Mouse (Mus musculus) layer of hippocampus, adult 2 months (tissue): Measurements from ENCODE around the gene Ccdc69. TPM values are rescaled to one million over a fixed set of nuclear protein-coding genes. Genes with fewer than 3 reads are reported as not detected.
"Not testable (repeated sequence)": the region's sequence is repeated elsewhere in the genome, so short reads cannot be mapped to it uniquely, and the experiment has no call there.

Experiments used
- DNase-seq, 2 experiments: peaks; one replicate each; pipeline ENCODE4 v3.0.0; 2022; ENCODE audit warnings: low spot score in 2 of 2
- H3K27ac ChIP-seq: fragments of 200-600 bp; 2 replicates; pipeline ENCODE4 v1.8.1; 2022
- H3K4me3 ChIP-seq: fragments of 200-600 bp; 2 replicates; pipeline ENCODE4 v1.8.1; 2022; ENCODE audit warnings: mild to moderate bottlenecking
- CTCF ChIP-seq: fragments of 200-600 bp; conservative IDR thresholded peaks from 2 replicates; pipeline ENCODE4 v1.8.1; 2022; ENCODE audit warnings: antibody characterized with exemption, mild to moderate bottlenecking, moderate library complexity
- total RNA-seq, 2 experiments: library from RNA; stranded (reverse); gene quantifications; 2 replicates each; pipeline ENCODE4 v1.2.3; 2021

The Ccdc69 gene
- total RNA-seq, 2 experiments from 2014 or later = 0.42 TPM; not detected in 1

- Histone ChIP-seq H3K4me3 (no peak overlapping the region), H3K27ac (no peak overlapping the region)
- no peak for TF ChIP-seq CTCF
- DNase-seq = no peak
Measured at GRCm38 (mm10) chr11:55106636-55107035, 28.7 kb upstream of the Ccdc69 start.

- DNase-seq = no peak
- TF ChIP-seq CTCF = no peak
- Histone ChIP-seq H3K4me3 (no peak overlapping the region), H3K27ac (no peak overlapping the region)
Measured at GRCm38 (mm10) chr11:55105389-55105788, 27.5 kb upstream of the Ccdc69 start.

GRCm38 (mm10) chr11:55103229-55103628 lies 25.3 kb upstream of the Ccdc69 start:
- Histone ChIP-seq H3K4me3 (no peak overlapping the region), H3K27ac (no peak overlapping the region)
- no peak for TF ChIP-seq CTCF
- DNase-seq = no peak

GRCm38 (mm10) chr11:55102015-55102414 lies 24.1 kb upstream of the Ccdc69 start:
- DNase-seq = no peak
- H3K27ac ChIP-seq = no peak overlapping the region
- H3K4me3 ChIP-seq = no peak overlapping the region
- TF ChIP-seq CTCF = no peak

GRCm38 (mm10) chr11:55099868-55100267 lies 21.9 kb upstream of the Ccdc69 start:
- Histone ChIP-seq H3K27ac (no peak overlapping the region), H3K4me3 (no peak overlapping the region)
- no peak for TF ChIP-seq CTCF
- DNase-seq = no peak

- DNase-seq = no peak
Measured at GRCm38 (mm10) chr11:55099019-55099771, 21.3 kb upstream of the Ccdc69 start.

DNA sequence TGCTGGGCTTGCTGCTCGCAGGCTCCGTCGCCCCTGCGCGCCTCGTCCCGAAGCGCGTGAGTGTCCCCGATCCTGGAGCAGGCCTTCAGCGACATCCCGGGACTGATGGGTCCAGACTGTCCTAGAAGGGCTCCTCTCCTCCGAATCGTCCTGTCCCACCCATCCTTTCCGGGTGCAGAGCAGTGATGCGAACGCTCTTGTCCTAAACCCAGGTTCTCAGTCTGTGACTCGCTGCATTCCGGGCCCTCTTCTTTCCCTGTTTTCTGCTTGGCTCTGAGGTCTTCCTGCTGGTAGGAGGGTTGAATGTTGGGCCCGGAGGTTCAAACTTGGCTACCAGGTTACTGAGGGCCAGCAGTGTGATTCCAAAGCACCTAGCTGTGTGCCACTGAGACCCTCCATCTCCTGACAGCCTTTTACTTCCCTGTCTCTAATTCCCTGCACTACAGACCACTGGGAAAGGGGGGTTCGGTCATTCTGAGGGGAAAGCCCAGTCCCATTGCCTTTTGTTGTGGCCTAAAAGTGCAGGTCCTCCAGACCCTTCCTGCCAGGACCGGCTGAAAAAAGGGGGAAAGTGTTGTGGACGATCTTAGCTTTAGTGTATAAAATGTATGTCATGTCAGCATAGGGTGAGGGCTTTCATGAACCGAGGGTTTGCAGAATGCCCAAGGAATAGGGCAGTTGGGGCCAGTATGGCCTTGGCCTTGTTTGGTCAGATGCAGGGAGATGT lies 20.4 kb upstream of the Ccdc69 start:
- H3K27ac ChIP-seq = peak overlapping the region; percentile 92
- no peak for TF ChIP-seq CTCF
- no peak for DNase-seq
- peak overlapping the region; percentile 63 for H3K4me3 ChIP-seq

More at GRCm38 (mm10) chr11:55099019-55099771, 21.3 kb upstream of the Ccdc69 start:
- Histone ChIP-seq H3K4me3 (peak overlapping the region; percentile 63; the same call in 1 of the 2 replicates), H3K27ac (no peak overlapping the region)
- no peak for TF ChIP-seq CTCF

GRCm38 (mm10) chr11:55097463-55098188 lies 19.7 kb upstream of the Ccdc69 start, which contains the start of gene Gm2a:
Gm2a (plus strand) TSS chr11:55098115.
- peak within 1 kb of the TSS; percentile 63 for H3K4me3 ChIP-seq
- peak within 1 kb of the TSS; percentile 92 for H3K27ac ChIP-seq
- peak; percentile 92 to 96 for DNase-seq
- peak; percentile 14; the same call in 1 of the 2 replicates for TF ChIP-seq CTCF

DNA sequence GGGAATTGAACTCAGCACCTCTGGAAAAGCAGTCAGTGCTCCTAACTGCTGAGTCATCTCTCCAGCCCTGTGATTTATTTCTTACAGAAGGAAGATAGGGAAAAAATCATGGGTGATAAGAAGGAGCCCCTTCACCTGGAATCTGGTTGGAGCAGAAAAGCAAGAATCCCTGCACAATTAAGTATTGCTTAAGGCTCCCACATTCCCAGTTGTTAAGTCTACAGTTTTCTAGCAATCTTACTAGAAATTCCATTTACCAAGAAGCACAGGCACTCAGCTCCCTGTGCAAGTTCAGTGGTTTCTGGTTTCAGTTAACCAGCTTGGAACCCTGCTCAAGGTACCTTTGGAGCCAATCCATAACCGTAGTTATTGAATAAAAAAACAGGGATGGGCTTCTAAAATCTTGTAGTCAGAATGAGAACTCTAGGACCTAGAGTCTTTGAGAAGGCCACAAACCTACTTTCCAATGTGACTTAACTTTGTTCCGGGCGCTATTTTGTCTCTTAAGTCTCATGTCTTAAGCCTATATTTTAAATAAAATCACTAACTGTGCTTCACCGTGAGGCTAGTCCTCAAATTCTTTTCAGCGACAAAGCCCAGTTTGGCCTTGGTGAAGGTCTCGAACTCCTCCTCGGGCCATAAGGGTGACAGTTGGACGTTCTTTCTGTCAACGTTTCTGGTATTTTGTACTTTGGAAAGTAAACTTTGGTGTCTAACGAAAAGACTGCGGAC lies 19.0 kb upstream of the Ccdc69 start:
- DNase-seq = no peak
- no peak for TF ChIP-seq CTCF
- H3K4me3 ChIP-seq = peak overlapping the region; percentile 37
- H3K27ac ChIP-seq = peak overlapping the region; percentile 61; the same call in 1 of the 2 replicates

DNA sequence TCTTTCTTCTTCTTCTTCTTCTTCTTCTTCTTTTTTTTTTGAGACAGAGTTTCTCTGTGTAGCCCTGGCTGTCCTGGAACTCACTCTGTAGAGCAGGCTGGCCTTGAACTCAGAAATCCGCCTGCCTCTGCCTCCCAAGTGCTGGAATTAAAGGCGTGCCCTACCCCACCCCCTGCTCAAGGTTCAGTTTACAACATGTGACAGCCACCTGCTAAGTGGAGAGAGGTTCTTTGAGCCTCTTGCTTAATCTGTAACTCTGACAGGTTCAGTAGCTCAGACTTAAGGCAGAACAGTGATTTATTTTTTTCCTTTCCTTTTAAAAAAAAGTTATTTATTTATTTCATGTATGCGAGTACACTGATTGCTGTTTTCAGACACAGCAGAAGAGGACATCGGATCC lies 18.4 kb upstream of the Ccdc69 start:
- not testable (repeated sequence) for DNase-seq, H3K27ac ChIP-seq, H3K4me3 ChIP-seq

- H3K27ac ChIP-seq = no peak overlapping the region
- no peak for DNase-seq
- no peak overlapping the region for H3K4me3 ChIP-seq
- TF ChIP-seq CTCF = no peak
Measured at GRCm38 (mm10) chr11:55093096-55093495, 15.2 kb upstream of the Ccdc69 start.

DNA sequence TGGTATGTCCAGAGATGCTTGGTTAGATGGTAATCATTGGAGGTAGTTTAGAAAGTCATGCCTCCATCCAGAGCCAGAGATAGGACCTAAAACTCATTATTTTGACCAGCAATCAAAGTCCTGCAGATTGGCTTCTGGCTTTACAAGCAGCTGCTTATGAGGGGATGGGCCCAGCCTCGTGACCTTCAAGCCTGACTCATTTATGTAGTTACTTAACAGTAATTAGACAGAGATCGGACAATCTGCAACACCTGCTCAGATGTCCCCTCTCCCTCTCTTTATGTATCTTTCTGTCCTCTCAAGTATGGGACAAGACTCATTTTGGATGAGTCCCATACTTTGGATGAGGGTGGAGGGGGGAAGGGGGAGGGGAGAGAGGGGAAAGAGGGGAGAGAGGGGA lies 12.0 kb upstream of the Ccdc69 start:
- H3K27ac ChIP-seq = no peak overlapping the region
- no peak for DNase-seq
- H3K4me3 ChIP-seq = no peak overlapping the region
- no peak for TF ChIP-seq CTCF
